Mouse (Mus musculus) left cerebral cortex, adult 11 months (tissue): ENCODE measurements around the gene Pcyt1b.

ENCODE experiments used
- DNase-seq: peaks from one replicate; pipeline ENCODE4 v3.0.0; 2022; ENCODE audit warnings: low spot score

Pcyt1b gene

DNA sequence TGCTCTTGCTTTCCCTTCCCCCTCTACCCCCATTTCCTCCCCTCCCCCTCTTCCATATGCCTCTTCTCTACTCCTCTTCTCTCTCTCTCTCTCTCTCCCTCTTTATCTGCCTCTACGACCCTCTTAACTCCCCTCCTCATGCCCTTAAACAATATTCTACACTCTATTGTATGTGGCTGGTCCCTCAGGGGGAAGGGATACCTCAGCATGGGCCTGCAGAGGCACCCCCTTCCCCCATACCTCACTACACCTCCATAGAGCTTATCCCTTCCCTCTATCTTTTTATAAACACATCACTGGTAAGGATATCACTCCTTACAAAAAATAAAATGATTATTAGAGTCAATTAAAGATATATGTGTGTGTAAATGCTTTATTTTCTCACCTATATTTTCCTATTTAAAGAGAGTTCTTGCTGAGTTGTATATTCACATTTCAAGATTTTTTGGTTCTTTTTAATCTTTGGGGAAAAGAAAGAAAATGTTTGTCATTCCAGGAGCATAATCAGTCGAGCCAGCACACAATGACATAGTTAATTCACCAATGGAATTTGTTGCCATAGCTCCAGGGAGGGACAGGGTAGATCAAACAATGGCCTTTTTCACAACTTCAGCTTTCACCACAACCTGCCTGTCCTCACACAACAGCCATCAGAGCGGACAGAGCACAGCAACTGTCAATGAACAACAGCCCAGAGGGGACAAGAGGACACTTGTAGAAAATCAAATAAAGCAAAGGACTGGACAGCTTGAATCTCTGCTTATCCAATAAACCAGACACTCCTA, at the start of gene Pcyt1b:
Gene Pcyt1b (plus strand): TSS at position 646 of the 785 bp plus-strand sequence.
- DNase-seq = no peak

DNA sequence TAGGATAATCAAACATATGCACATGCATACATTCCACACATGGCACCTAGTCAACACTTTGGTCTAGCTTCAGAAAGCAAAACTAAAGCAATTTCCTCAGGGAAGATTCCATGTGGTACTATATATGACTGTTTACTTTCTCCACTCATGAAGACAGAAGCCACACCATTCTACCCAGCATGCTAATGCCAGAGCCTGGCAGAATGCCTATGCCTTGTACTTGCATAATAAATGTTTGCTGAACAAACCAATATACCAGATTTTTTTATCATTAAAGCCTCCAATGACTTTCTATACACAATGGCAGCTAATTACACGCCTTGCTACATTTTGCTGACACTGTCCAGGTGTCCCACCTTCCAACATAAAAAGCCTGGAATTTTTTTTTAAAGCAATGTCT, 24.4 kb upstream of the Pcyt1b start:
- no peak for DNase-seq

- DNase-seq = peak; percentile 67
These were observed 22.8 kb upstream of the Pcyt1b start, which contains the start of gene Pola1 for GRCm38 (mm10) chrX:93631657-93632449. Gene Pola1, minus strand, starts transcription at chrX:93632155.

DNA sequence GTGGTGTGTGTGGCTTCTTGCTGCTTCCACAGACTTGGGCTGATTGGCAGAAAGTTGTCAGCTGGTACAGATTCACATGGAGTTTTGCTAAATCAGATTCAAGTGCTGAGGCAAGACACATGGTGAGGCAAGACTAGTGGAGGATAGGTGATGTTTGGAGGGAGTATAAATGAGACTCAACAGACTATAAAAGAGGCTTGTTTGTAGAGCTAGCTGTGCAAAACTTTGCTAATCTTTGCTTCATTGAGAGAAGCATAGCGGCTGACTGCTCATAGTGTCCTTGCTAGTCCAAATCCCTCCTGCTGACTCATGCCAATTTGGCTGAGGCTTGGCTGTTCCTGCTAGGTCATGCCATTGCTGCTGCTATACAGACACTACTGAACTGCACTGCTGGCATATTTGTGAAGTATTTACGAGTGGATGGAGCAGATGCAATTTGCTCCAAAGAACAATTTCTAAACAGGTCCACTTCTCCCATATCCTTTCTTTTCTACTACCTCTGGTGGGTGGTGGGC, 19.7 kb upstream of the Pcyt1b start:
- no peak for DNase-seq

DNA sequence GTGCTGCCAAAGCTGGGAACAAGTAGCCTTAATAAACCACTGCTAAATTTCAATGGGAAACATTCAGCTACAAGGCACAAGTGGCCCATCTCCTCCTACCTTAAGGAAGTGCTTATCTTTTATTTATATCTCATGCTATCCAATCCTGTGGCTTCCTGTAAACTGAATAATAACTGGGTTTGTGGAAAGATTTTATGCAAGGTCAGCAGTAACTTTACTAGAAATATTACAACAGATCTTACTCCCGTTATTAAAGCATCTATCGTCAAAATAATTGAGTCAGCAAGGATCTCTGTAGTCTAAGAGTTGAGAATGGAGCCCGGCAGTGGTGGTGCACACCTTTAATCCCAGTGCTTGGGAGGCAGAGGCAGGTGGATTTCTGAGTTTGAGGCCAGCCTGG, 11.1 kb upstream of the Pcyt1b start:
- DNase-seq = no peak

DNA sequence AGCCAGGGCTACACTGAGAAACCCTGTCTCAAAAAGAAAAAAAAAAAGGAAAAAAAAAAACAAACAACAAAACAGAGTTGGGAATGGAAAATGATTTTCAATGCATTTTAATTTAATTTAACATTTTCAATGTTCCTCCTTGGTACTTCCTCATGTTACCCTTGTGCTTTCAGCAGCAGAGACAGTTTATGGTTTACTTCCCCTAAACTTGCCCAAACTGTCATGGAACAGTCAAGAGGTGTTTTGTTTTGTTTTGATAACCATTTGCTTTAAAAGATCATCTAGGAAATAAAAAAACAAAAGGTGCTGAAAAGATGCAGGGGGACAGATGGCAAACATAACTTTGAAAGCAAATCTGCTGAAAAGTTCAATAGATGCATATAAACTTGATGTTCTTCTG, 10.6 kb upstream of the Pcyt1b start:
- no peak for DNase-seq

GRCm38 (mm10) chrX:93650738-93651137, 3.9 kb upstream of the Pcyt1b start:
- no peak for DNase-seq

DNA sequence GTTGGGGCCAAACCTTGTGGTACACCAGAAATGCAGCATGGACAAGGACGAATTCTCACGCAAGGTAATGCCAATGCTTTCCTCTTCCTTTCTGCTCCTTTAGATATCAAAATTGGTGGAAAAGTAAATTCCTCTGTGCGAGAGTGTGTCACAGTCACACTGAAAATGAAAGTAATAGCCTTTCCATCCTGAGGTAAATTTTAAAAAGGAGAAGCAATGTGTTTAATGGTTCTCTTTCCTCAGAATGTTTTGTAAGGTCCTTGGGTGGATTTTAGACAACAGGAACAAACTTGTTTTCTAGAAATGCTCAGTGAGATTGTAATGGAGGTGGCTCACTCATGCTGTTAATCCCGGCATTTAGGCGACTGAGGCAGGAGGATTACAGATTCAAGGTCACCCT, 490 bp downstream of the Pcyt1b start:
- DNase-seq = no peak

- no peak for DNase-seq
These were observed 9.4 kb downstream of the Pcyt1b start for GRCm38 (mm10) chrX:93663919-93664586.

DNA sequence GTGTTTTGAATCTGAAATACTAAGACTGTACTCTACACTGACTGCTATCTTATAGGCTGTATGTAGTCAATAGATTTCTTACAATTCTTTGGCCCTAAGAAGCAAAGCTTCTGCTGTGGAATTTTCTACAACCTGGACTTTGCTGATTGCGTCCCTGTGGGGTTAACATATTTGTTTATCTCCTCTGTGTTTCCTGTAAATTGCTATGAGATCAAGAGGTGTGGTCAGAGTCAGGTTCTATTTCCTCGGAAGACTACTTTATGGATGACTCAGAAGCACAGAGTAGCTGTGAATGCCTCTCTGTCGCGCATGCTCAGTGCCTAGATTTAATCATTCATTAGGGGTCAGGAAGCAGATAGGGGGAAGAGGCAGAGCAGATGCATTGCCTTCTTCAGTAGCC, 10.1 kb downstream of the Pcyt1b start:
- DNase-seq = no peak

- DNase-seq = no peak
These were observed 19.8 kb downstream of the Pcyt1b start for GRCm38 (mm10) chrX:93674432-93674831.

DNA sequence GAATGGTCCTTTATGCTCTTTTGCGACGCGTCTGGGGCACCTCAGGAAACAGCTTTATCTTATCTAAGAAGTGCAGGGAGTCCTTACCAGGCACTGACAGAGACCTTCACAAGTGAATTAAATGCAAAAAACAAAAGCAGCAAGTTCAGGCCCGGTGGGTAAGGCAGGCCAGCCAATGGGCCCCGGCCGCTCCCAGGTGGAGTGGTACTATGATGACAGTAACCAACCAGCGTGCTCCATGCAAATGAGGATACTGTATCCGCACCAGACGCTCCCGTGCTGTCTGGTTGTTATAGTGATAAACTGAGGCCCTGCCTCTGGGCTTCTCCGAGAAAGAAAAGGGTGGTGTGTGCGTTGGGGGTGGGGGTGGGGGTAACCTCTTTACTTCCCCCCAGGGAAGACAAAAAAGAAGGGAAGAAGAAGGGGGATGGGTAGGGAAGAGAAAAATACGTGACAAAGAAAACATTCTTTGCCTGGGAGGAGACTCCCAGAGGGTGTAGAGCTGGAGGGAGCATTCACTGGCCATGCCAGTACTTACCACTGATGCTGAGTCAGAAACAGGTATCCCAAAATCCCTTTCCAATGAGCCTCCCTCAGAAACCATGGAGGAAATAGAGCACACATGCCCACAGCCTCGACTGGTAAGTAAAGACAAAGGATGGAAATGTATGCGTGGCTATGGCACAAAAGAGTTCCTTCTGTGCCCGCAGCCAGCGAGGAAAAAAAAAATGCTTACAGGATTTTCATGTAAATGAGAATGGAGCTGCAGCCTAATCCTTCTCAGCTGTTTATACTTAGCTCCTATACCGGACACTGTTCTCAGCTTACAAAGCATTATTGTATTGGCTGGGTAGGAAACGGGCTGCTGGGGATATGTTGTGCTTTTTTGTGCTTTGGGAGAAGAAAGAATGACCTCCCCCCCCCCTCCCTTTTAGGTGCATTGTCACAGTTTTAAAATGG, 20.5 kb downstream of the Pcyt1b start:
- peak; percentile 47 for DNase-seq

- DNase-seq = no peak
These were observed 21.6 kb downstream of the Pcyt1b start for GRCm38 (mm10) chrX:93676228-93676627.

DNA sequence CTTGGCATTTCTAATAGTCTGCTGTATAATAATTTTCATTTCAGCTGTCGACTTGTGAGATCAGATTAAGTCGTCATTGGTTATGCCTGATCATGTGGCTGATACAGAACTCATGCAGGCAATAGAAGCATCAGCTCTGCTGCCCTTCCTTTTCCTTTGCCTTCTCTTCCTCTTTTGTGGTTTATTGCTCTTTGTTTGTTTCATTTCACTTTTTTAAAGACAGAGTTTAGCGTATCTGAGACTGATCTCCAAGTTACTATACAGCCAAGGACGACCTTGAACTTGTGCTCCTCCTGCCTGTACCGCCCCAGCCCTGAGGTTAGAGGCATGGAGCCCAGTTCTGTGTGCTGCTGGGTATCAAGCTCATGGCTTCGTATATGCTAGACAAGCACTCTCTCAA, 34.6 kb downstream of the Pcyt1b start:
- no peak for DNase-seq

GRCm38 (mm10) chrX:93690672-93691071, 36.0 kb downstream of the Pcyt1b start:
- no peak for DNase-seq

DNA sequence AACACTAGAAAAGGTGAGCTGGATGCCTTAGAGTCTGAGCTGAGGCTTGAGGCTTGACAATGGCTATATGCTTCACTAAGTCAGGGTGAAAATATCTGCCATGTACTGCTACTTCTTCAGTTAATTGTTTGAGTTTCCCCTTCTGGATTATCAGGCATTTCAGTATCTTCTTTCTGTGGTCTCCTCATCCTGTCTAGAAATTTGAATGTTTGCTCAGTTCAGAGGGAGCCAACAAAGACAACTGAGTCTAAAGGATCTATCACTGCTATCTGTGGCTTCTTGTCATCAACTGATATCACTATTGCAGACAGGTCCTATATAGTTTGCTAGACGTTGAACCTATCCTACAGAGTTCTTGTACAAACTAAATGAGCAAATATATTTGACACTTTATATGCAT, 42.9 kb downstream of the Pcyt1b start:
- no peak for DNase-seq

- DNase-seq = peak; percentile 21
These were observed 46.0 kb downstream of the Pcyt1b start for GRCm38 (mm10) chrX:93700528-93701225.

- DNase-seq = no peak
These were observed 57.9 kb downstream of the Pcyt1b start for GRCm38 (mm10) chrX:93712566-93712965.

GRCm38 (mm10) chrX:93729529-93729928, 74.9 kb downstream of the Pcyt1b start:
- DNase-seq = no peak

- no peak for DNase-seq
These were observed 76.2 kb downstream of the Pcyt1b start for GRCm38 (mm10) chrX:93730854-93731253.

DNA sequence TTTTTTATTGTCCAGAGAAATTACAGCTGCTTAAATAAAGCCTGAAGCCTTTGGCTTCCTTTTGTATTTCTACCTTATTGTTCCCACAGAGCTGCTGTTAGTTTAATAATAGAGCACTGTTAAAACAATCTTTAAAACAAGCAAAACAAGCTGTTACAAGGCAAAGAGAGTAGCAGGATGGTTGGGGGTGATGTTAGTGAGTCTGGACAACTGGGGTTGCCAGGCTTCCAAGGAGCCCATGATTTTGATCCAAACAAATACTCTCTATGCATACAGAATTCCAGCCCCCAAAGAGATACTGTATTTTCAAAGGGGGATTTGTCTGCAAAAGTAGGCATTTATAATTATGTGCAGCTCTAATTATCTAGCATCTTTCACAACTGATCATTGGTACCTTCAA, 77.7 kb downstream of the Pcyt1b start:
- DNase-seq = no peak
